Mouse (Mus musculus) adrenal gland, postnatal 14 days (tissue): ENCODE data around the gene Sdc4. TPM values are rescaled to one million over a fixed set of nuclear protein-coding genes. Genes with fewer than 3 reads are reported as not detected.

ENCODE experiments used
- DNase-seq: peaks from one replicate; pipeline ENCODE4 v3.0.0; 2021; ENCODE audit warnings: mixed read lengths
- long read RNA-seq, 2 experiments: library from polyadenylated mRNA; stranded (forward); transcript quantifications; one replicate each; pipeline ENCODE4 v2.0.0; 2021
- total RNA-seq: library from RNA; stranded (reverse); gene quantifications from 2 replicates; pipeline ENCODE4 v1.2.3, GENCODE M21; 2021

Sdc4 gene
- total RNA-seq: 153 and 208 TPM in 2 replicates
- long read RNA-seq, experiment 1, partial matches to known transcripts: 0 of 5 reads
- long read RNA-seq, experiment 1, other reads (novel, unspliced or antisense): 3 of 5 reads
- long read RNA-seq, experiment 2, transcript Sdc4-201 (5 exons, 2,458 nt): major isoform, 11 of 27 reads
- long read RNA-seq, experiment 2, partial matches to known transcripts: 0 of 27 reads
- long read RNA-seq, experiment 2, other reads (novel, unspliced or antisense): 16 of 27 reads

DNA sequence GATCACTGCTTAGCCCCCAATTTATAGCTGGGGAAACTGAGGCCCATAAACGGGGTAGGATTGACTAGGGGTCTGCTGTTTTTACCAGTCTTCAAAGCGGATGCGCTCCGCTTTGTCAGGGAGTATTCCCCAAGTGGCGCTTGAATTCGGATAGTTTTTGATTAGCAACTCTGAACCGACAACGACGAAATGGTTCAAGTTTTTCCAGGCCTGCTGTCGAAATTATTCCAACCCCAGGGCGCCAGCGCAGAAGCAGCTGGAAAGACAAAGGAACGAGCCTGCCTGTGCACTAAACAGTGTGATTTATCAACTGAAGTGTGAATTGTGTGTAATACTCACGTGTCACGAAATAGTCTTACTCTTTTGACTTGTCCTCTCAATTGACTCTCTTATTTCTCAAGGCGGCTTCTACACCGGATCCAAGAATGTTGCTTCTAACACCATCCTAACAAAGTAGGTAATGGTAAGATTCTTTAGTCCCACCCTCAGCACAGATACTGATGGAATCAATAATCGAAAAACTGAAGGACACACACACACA, at the start of gene Sdc4:
Sdc4 (minus strand) TSS at position 428 of the 541 bp plus-strand sequence.
- DNase-seq: peak; percentile 34

DNA sequence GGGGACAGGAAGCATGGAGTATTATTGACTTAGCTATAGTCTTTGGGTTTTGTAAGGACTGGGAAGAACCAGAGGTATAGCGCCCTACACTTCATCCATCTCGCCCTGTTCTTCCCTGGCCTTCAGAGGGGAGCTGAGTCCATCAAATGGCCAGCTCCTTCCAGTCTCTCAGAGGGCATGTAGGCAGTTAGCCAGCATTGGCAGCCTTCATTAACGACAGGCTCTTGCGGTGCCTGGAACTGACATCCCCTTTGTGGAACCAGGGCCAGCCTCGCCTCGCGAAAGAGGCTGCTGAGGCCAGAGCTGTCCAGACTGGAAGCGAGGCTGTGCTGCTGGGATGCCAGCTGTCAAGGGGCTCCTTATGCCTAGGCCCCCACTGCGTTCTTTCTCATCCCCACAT, 44.1 kb upstream of the Sdc4 start:
- no peak for DNase-seq

DNA sequence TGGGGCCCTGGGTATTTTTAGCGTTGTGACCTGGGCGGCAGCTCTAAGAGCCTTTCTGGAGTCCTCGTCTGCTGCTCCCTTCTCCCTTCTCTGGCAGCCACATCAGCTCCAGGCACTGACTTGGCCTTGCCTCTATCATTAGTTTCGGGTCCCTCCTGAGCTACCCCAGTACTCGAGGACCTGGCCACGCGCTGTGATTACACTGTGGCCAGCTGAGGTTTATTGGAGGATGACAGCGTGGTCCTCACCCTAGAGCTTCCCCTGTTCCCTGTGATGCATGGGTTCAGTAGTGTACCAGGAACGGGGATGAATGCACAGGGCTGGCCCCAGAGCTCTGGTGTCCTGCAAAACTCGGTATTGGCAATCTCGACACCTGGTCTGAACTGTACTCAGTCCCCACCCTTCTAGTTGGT, 43.4 kb upstream of the Sdc4 start:
- no peak for DNase-seq

DNA sequence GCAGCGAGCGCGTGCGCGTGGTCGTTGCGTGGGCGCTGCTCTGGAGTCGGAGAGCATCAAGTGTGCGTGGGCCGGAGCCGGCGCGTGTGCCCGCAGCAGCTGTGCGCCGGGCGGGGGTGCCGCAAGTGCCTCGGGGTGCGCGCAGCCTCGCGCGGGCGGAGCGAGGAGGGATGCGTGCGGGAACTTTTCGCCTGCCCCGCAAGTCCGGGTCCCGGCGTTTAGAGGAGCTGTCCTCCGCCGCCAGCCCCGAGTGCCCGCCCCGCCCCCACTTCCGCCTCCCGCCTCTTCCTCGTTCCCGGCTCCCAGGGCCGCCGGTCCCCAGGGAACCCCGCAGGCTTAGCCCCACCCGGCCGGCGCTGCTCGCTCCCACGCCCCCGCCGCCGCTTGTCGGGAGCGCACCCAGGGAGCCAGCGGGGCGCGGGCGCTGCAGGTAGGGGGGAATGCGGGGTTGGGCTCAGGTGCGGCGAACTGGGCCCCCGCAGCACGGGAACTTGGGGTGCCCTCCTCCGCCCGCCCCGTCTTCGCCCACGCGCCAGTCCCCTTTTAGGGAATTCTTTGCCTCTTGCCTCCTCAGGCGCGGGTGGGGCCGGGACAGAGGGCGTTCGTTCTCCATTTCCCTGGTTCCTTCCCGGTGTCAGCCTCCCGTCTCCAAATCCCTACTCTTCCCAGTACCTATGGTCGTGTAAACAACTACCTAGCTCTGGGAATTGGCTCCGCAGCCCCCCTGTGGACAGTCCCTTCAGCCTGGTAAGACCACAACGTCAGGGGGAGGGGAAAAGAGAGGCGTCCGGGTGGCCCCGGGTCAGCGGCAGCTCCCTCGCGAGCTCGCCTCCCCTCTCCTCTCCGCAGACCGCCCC, 42.8 kb upstream of the Sdc4 start:
- DNase-seq: peak; percentile 74

DNA sequence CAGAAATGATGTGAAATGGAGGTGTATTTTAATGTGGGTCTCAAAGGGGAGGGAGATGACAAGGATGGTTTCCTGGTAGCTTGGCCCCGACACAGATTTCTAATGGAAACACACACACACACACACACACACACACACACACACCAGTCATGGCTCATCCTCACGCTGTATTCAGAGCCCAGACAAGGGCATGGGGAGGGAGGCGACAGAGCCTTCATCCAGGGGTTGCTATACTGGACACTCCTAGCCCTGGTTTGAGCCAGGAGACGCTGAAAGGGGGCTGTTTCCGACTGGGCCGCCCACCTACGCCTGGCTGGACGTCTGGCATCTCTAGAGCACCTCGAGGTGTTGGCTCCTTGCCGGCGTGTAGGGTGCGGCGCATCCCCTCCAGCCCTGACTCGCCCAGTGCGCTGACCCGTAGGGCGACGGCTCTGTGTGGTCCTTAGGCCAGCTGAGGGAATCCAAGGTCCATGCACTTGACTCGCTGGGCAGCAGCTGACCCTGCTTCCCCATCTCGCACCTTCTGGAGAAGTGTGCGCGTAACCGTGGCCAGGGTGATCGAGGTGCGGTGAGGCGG, 42.1 kb upstream of the Sdc4 start, which contains the start of gene Dbndd2:
Dbndd2 (plus strand) TSS at position 426 of the 577 bp plus-strand sequence.
- DNase-seq: peak; percentile 52

DNA sequence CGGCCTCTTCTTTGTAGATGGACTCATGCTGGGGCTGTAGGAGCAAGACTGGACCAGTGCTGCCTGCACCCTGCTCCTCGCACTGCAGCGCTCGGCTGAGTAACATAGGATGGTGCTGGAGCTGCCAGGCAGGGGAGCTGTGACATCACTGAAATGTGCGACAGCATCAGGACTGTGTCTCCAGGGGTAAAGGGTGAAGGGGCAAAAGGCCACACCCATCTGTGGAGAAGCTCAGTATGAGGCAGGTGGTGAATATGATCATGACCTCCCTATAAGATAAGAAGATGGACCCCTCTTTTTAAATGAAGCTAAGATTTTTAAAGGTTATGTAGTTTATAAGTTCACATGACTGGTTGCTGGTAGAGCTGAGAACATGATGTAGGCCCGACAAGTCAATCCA, 29.9 kb upstream of the Sdc4 start, which contains the start of gene Trp53tg5:
Trp53tg5 (minus strand) TSS at position 101 of the 400 bp plus-strand sequence.
- DNase-seq: no peak

DNA sequence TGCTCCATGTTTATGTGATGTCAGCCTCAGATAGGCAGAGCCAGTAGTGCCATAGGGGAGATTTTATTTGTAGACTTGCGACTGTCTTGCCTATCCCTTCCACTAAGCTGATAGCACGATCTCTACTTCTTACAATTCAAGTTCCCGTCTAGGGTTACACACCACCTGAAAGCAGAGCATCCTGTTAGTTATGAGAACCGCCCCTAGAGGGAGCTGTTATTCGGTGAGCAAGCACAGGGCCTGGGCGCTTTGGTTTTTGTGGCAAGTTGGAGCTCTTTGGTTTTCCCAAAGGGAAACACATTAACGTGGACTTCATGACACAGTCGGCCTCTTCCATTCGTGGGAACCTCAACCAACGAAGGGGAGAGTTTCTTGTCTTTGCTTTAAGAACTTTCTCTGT, 26.6 kb upstream of the Sdc4 start:
- DNase-seq: peak; percentile 77

DNA sequence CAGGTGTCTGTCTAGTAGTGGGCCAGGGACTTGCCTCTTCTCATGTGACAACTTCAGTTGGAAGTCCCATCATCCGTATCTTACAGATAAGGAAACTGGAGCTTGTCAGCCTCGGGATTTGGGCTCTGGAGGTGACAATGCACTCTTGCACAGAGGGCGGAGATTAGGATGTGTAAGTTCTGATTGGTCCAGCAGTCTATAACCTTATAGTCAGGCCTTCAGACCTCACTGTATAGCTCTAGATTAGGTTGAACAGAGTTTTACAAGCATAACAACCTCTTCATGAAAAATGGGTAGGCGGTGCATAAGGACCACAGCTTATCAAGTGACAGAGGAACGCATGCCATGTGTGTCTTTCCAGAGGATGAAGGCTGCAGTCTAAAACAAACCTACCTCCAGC, 23.1 kb upstream of the Sdc4 start:
- DNase-seq: no peak

DNA sequence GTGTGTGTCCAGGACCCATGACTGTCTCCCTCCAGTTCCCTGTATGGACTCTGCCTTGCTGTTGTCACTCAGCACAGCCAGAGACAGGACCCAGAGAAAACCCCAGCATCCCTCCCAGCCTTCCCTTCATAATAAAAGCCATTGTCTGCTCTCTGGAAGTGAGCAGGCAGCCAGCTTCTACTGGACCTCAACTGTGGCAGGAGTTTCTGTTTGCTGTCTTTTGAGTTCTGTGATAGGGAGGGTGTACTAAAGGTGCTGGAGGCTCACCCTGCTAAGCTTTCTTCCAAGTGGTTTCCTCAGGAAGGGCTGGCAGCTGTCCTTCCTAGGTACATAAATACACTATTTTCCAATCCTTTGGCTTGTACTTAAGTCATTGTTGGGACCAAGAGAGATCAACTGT, 21.5 kb upstream of the Sdc4 start:
- no peak for DNase-seq

DNA sequence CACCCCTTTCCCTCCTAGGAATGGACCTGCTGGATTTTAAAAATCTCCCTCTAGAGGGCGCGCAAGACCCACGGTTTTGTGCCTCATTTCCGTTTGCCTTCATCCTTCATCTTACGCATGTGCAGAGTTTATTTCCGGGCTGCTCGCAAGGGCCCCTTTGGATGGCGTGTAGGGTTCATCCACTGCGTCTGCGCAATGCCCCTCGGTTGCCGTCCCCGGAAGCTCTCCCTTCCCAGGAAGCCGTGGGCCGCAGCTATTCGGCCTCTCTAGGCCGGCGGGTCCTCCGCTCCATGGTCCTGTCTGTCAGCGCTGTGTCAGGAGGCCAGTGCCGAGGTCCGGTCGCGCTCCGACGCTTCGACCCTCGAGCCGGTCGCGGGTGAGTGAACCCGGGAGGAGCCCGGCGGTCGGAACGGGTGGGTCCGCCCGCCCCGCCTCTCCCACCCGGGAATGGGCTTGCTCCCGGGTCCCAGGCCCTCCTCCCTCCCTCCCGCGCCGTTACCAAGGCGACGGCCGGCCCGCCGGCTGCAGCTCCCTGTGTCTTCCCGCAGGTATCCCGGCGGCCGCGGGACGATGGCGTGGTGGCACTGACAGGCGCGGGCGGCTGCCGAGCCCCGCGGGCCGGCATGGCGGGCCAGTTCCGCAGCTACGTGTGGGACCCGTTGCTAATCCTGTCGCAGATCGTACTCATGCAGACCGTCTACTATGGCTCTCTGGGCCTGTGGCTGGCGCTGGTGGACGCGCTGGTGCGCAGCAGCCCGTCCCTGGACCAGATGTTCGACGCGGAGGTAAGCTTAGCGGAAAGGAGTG, 17.3 kb upstream of the Sdc4 start, which contains the start of gene Gm20458:
Gm20458 (plus strand) TSS at position 223 of the 807 bp plus-strand sequence.
- DNase-seq: peak; percentile 98

DNA sequence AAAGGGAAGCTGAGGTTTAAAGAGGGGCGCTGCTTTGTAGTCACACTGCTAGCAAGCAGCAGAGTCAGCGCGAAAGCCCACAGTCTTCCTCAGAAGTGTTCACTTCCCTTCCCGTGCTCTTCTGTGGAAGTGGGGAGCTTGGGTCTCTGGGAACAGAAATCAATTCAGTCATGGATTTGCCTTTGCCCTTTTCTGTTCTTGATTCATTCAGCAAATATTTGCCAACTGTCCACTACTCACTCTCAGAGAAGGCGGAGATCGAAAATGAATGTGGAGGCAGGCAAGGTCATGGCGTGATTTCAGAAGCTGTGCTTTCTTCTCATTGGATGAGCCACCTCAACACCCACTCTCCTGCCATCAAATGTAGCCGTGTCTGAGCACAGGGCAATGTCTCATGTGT, 14.8 kb upstream of the Sdc4 start:
- peak; percentile 70 for DNase-seq

DNA sequence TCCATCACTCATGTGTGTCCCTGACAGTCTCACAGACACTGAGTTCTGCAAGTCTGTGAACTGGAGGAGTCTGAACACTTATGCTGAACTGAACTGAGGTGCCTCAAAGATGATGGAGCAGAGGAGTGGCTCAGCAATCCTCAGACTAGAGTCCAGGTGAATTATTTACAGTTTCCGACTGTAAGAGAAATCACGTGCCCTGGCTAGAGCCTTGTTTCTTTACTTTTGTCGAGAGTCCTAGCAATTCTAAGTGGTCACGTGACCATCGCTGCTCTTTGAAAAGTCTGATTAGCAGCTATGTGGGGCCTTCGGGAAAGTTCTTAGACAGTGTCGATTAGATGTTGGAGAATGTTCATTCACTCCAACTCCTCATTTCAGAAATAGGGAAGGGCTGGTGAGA, 14.3 kb upstream of the Sdc4 start:
- no peak for DNase-seq

DNA sequence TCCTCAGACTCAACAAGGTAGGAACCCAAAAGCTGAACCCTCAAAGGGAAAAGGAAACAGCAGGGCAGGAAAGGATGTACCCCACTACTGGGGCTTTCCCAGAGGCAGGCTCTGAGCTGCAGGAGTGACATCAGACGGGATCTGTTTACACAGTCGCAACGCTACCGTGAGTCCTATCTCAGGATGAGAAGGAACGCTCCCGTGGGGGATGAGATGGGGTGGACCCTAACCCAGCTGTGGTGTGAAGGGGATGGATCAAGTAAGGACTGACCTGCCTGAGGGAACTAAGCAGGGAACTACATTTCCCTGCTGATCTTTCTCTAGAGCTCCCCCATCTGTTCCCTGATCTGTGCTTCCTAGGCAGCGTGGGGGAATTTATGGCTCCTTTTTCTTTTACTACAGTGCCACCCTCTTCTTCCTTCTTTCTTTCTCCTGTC, 13.2 kb upstream of the Sdc4 start, which contains the start of gene Sys1:
Sys1 (plus strand) TSS at position 101 of the 437 bp plus-strand sequence.
- DNase-seq: peak; percentile 44

DNA sequence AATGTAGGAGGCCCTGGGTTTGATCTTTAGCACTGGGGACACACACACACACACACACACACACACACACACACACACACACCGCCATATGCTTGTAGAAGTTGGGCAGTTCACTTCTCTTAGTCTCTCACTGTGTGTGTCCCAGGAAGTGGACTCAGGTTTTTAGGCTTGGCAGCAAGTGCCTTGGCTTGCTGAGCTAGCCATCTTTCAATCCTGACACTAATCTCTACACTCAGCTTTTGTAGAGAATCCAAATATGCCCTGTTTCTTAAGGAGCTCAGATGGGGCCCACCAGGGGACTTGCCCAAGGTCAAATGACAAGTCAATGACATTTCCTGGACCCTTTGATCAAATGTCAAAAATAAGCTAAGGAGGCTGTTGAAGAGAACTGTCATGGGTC, 12.7 kb upstream of the Sdc4 start:
- no peak for DNase-seq

DNA sequence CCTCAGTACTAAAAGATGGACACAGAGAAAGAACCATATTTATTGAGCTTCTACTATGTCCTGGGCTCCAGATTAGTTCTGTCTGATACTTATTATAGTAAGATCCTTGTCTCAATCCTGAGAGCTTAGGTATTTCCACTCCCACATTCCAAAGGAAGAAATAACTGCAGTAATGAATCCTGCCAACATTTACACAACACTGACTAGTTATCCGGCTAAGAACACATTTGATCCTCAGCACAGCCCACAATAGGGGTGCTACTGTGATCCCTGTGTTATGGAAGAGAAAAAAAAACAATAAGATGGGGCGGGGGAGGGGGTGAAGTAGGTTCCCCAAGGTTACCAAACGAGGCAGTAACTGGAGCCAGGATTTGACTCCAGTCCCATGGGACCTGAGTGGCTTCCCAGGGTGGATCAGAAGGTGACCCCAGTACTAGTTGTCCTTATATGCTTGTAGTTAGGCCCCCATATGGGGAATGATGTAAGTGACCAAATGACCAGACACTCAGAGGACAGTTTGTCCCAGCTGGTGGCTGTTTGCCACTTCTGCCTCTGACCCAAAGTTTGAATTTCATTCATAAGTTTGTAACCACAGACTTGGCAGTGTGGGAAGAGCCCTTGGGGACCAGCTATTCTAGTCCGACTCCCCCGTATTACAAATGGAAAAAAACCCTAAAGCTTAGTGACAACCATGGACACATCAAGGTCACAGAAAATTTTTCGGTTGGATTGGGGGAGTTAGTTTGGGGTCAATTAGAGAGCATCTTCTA, 11.9 kb upstream of the Sdc4 start:
- DNase-seq: peak; percentile 74

DNA sequence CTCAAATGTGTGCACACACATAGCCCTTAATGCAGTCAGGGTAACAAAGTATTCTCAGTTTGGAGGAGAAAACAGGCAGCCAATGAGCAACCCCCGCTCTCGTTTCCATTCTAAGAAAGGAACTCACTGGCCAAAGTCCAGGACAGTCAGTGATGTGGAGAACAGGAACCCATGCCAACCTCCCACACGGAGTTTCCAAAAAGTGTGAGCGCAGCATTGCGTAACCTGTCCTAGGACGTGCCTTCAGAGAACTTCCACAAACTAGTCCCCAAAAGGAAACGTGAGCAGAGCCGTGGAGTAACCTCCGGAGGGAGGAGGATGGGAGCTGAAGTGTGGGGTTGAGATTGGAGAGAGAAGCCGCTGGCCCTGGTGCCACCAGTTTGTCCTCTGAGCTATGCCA, 11.2 kb upstream of the Sdc4 start:
- DNase-seq: peak; percentile 80

DNA sequence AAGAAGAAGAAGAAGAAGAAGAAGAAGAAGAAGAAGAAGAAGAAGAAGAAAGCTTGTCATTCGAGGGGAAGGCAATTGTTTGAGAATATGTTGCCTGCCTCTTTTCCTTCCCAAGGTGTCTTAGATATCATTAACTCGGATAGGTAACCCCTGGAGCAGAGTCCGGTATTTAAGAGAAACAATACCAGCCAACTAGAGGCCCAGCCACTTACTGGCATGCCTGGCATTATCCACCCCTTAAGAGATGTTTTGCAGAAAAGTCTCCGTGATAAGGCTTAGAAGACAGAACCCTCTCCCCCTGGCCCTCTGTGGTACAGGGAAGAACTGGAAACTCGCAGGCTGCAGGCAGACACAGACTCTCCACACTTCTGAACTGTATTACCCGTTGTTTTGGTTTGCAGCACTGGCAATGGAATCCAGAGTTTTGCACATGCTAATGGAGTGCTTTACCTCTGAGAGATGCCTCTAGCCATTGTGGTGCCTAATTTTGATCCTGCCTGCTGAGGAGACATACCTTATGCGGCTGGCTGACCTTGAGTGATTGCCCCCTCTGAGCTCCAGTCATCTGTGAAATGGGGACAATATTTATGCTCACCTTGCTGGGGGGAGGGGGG, 10.3 kb upstream of the Sdc4 start:
- DNase-seq: no peak

DNA sequence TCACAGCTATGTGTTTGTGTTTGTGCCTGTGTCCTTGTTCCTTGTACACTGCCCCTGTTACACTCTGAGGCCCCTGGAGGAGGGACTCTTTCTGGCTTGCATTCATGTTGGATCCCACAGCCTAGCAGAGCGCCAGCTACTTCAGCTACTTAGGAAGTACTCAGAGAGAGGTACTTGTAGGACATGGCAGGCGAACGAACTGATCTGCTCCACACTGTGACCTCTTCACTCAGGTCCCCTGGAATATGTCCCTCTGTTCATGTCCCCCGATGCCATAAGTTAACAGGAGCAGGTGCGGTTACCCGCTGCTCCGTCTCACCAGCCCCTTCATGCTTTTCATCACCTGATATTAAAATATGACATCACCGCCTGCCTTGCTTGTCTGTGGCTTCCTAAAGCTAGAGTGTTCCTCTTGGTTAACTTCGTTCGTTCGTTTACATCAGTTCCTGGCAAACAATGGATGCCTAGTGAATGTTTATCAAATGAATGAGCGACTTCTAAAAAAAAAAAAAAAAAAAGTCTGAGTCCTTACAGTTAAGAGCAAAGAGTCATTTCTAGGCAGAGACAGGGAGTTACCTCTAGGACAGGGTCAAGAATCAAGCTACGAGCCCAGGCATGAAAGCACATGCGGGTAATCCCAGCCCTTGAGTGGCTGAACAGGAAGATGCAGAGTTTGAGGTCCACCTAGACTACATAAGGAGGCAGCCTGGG, 9.5 kb upstream of the Sdc4 start:
- no peak for DNase-seq

DNA sequence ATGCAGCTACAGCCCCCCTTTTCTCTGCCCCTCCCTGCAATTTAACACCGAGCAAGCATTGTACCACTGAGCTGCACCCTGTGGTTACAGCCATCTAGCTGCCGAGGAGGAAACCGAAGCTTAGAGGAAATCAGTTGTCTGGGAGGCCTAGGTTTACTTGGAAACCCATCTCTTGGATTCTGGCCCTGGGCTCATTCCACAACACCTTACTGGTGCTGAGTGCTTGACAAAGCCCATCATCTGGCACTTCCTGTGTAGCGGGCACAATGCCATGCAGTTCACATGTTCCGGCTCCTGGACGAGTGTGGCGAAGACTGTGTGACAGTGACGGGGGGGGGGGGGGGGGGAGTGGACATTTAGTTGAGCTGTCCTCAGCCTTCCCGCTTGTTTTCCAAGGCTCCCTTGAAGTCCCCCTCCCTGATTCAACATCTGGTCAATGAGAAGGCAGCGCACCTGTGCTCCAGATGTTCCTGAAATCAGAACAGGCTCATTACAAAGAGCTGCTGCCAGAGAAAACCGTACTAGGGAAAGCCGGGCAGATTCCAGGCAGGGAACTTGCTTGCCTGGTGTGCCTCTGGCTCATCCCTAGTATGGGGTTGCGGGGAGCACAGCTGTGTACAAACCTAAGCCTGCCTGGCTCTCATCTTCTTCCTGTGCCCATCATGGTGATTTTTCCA, 8.5 kb upstream of the Sdc4 start:
- no peak for DNase-seq
